Comparison of ENCODE assay signal across 8 mouse cellular contexts in the genomic region with DNA sequence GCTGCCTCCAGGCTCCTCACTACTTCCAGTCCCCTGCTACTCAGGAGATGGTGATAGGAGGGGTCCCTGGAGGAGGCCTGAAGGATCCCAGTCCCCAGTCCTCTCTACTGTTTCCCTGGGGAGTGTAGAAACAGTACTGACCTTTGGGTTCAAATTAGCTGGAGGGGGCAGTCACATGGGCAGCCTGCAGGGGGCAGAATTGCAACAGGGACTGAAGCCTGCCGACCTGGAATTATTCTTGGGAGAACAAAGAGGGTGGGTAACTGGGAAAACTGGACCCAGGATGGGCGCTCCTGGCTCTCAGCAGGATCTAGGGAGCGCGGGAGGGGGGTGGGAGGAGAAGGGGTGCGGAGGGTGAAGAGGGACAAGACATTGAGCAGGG. TPM values are rescaled to one million over a fixed set of nuclear protein-coding genes. Genes with fewer than 3 reads are reported as not detected.
A peak's percentile ranks its signal among the peaks of the same experiment; 100 is the strongest.
DNase-seq lines count a peak whose midpoint lies in the region; ATAC-seq and TF ChIP-seq lines count a peak whose summit lies in the region.
"Had no signal": no experiment of that assay in that cellular context is flagged by ENCODE, and none has a peak within 500 bp of the region (broad histone marks: within the 10 kb centered on the region; RNA-seq: fewer than 3 reads in every experiment).

No protein-coding gene starts in this region.

- H3K27me3 ChIP-seq in ES-Bruce4 (ENCODE audit: control insufficient read depth, insufficient read depth, low read length, poor library complexity, severe bottlenecking), result no peaks in the 10 kb centered on the region
- no peaks in the 10 kb centered on the region for H3K27me3 ChIP-seq in forebrain, embryonic 13.5 days
- H3K27me3 ChIP-seq in limb, embryonic 12.5 days, result no peaks in the 10 kb centered on the region
- no peaks in the 10 kb centered on the region for H3K27me3 ChIP-seq in midbrain, embryonic 13.5 days

- no peaks in the 10 kb centered on the region for H3K9me3 ChIP-seq in ES-Bruce4 (replicated peaks; ENCODE audit: control insufficient read depth, insufficient read depth, low read length, poor library complexity, severe bottlenecking)
- H3K9me3 ChIP-seq in forebrain, embryonic 13.5 days (replicated peaks), result no peaks in the 10 kb centered on the region
- H3K9me3 ChIP-seq in limb, embryonic 12.5 days, result no peaks in the 10 kb centered on the region
- H3K9me3 ChIP-seq in midbrain, embryonic 13.5 days, result no peaks in the 10 kb centered on the region

- peak; percentile 62 for TF ChIP-seq CTCF in ES-Bruce4 (IDR thresholded peaks at IDR 0.05; ENCODE audit: low read depth, low read length)

- 14% methylated on average over 5 of the region's 5 CpGs for WGBS in forebrain, embryonic 13.5 days
- 5% methylated on average over 5 of the region's 5 CpGs for WGBS in limb, embryonic 12.5 days
- 6% methylated on average over 5 of the region's 5 CpGs for WGBS in midbrain, embryonic 13.5 days

- DNase-seq in R1 (ENCODE audit: low read depth, low spot score), result peak; percentile 43
- DNase-seq in heart, postnatal 14 days, result peak; percentile 84 to 86
- DNase-seq in frontal cortex, postnatal 25 days (ENCODE audit: low spot score in 2 of 2), result no peak

- H3K36me3 ChIP-seq in ES-Bruce4 (ENCODE audit: control insufficient read depth, insufficient read depth, low read length, poor library complexity, severe bottlenecking), result no peaks in the 10 kb centered on the region
- no peaks in the 10 kb centered on the region for H3K36me3 ChIP-seq in forebrain, embryonic 13.5 days (ENCODE audit: poor library complexity, severe bottlenecking)
- H3K36me3 ChIP-seq in limb, embryonic 12.5 days, result no peaks in the 10 kb centered on the region
- no peaks in the 10 kb centered on the region for H3K36me3 ChIP-seq in midbrain, embryonic 13.5 days

- TF ChIP-seq EP300 in ES-Bruce4 (IDR thresholded peaks at IDR 0.05; ENCODE audit: insufficient read depth, low read depth, low read length), result no peak

- H3K4me1 ChIP-seq in ES-Bruce4 (ENCODE audit: control insufficient read depth, insufficient read depth, low read length), result no peaks in the 10 kb centered on the region
- peaks cover 23% of the 10 kb centered on the region for H3K4me1 ChIP-seq in forebrain, embryonic 13.5 days
- peaks cover 68% of the 10 kb centered on the region for H3K4me1 ChIP-seq in limb, embryonic 12.5 days (replicated peaks)
- H3K4me1 ChIP-seq in midbrain, embryonic 13.5 days (replicated peaks), result peaks cover 25% of the 10 kb centered on the region

- no peak overlapping the region for H3K27ac ChIP-seq in ES-Bruce4 (ENCODE audit: insufficient read depth, low read length)
- H3K27ac ChIP-seq in forebrain, embryonic 13.5 days, result peak overlapping the region; percentile 71
- peak overlapping the region; percentile 98 for H3K27ac ChIP-seq in limb, embryonic 12.5 days
- peak overlapping the region; percentile 69 for H3K27ac ChIP-seq in midbrain, embryonic 13.5 days

- 0 out of 2 replicates have a peak overlapping the region, but pooled peaks have one; percentile 19 for H3K4me3 ChIP-seq in ES-Bruce4 (ENCODE audit: low read depth, low read length)
- peak overlapping the region; percentile 30; the same call in 1 of the 2 replicates for H3K4me3 ChIP-seq in forebrain, embryonic 13.5 days
- H3K4me3 ChIP-seq in limb, embryonic 12.5 days (replicated peaks), result peak overlapping the region; percentile 25; the same call in 1 of the 2 replicates
- H3K4me3 ChIP-seq in midbrain, embryonic 13.5 days (replicated peaks), result peak overlapping the region; percentile 29

- H3K9ac ChIP-seq in ES-Bruce4 (ENCODE audit: low read depth, poor library complexity, severe bottlenecking), result peak overlapping the region; percentile 48
- peak overlapping the region; percentile 62 for H3K9ac ChIP-seq in forebrain, embryonic 13.5 days
- H3K9ac ChIP-seq in limb, embryonic 12.5 days (replicated peaks), result peak overlapping the region; percentile 63
- peak overlapping the region; percentile 68 for H3K9ac ChIP-seq in midbrain, embryonic 13.5 days (replicated peaks)

- ATAC-seq in forebrain, embryonic 13.5 days, result no peak
- no peak for ATAC-seq in limb, embryonic 12.5 days (ENCODE audit: insufficient number of reproducible peaks, insufficient read depth, low FRiP score, low TSS enrichment, low read depth)
- ATAC-seq in midbrain, embryonic 13.5 days, result peak; percentile 8; the same call in 1 of the 2 replicates

- TF ChIP-seq POLR2A in ES-Bruce4 (IDR thresholded peaks at IDR 0.05; ENCODE audit: insufficient read depth, low read length), result no peak

- intact Hi-C loops in heart, postnatal 14 days (cut with DNase I), result loop anchor here (2.0 to 5.0 kb wide), 2 partner anchors 41 to 98 kb away; no protein-coding TSS in a partner anchor

- H3K4me2 ChIP-seq in forebrain, embryonic 13.5 days, result peak overlapping the region; percentile 63
- H3K4me2 ChIP-seq in limb, embryonic 12.5 days, result peak overlapping the region; percentile 54
- H3K4me2 ChIP-seq in midbrain, embryonic 13.5 days (replicated peaks), result peak overlapping the region; percentile 61

RNA-seq across cellular contexts. Expression of a gene that starts 17.5 kb away (rescaled TPM):
- polyA plus RNA-seq in ES-Bruce4 (2011; ENCODE audit: insufficient read depth, insufficient read length, low read depth, missing spikeins), result 2.1 and 2.7 TPM in 2 replicates
- 0.28 and 0.77 TPM in 2 replicates for polyA plus RNA-seq in forebrain, embryonic 13.5 days (2015; fragmentation: Nextera tagmentation; extraction: Ambion mirVana)
- total RNA-seq in heart, postnatal 14 days (2021), result 1 to 10 TPM; 1.2 to 1.4 TPM
- polyA plus RNA-seq in limb, embryonic 12.5 days (2016; fragmentation: Nextera tagmentation; extraction: Ambion mirVana), result 14.3 and 17.3 TPM in 2 replicates
- 0.68 and 1.0 TPM in 2 replicates for polyA plus RNA-seq in midbrain, embryonic 13.5 days (2015; fragmentation: Nextera tagmentation; extraction: Ambion mirVana)

RNA-seq across cellular contexts. Expression of a gene that starts 20.6 kb away (rescaled TPM):
- 3.7 and 6.0 TPM in 2 replicates for polyA plus RNA-seq in ES-Bruce4 (2011; ENCODE audit: insufficient read depth, insufficient read length, low read depth, missing spikeins)
- polyA plus RNA-seq in forebrain, embryonic 13.5 days (2015; fragmentation: Nextera tagmentation; extraction: Ambion mirVana), result 4.2 TPM in 2 replicates
- 10 to 100 TPM; 63.5 to 77.2 TPM for total RNA-seq in heart, postnatal 14 days (2021)
- polyA plus RNA-seq in limb, embryonic 12.5 days (2016; fragmentation: Nextera tagmentation; extraction: Ambion mirVana), result 30.2 and 30.3 TPM in 2 replicates
- polyA plus RNA-seq in midbrain, embryonic 13.5 days (2015; fragmentation: Nextera tagmentation; extraction: Ambion mirVana), result 6.5 and 6.9 TPM in 2 replicates

RNA-seq across cellular contexts. Expression of a gene that starts 39.6 kb away (rescaled TPM):
- 2.1 and 4.8 TPM in 2 replicates for polyA plus RNA-seq in ES-Bruce4 (2011; ENCODE audit: insufficient read depth, insufficient read length, low read depth, missing spikeins)
- polyA plus RNA-seq in forebrain, embryonic 13.5 days (2015; fragmentation: Nextera tagmentation; extraction: Ambion mirVana), result 0.61 TPM in 1 of 2 replicates, not detected in the other
- 1 to 10 TPM; 5.7 to 7.8 TPM for total RNA-seq in heart, postnatal 14 days (2021)
- polyA plus RNA-seq in limb, embryonic 12.5 days (2016; fragmentation: Nextera tagmentation; extraction: Ambion mirVana), result 14.4 and 15.3 TPM in 2 replicates
- polyA plus RNA-seq in midbrain, embryonic 13.5 days (2015; fragmentation: Nextera tagmentation; extraction: Ambion mirVana), result 0.59 and 0.75 TPM in 2 replicates

RNA-seq across cellular contexts. Expression of a gene that starts 46.5 kb away (rescaled TPM):
- 0.82 TPM in 1 of 2 replicates, not detected in the other for polyA plus RNA-seq in ES-Bruce4 (2011; ENCODE audit: insufficient read depth, insufficient read length, low read depth, missing spikeins)
- polyA plus RNA-seq in forebrain, embryonic 13.5 days (2015; fragmentation: Nextera tagmentation; extraction: Ambion mirVana), result not detected in 2 replicates
- not detected for total RNA-seq in heart, postnatal 14 days (2021)
- 0.60 TPM in 1 of 2 replicates, not detected in the other for polyA plus RNA-seq in limb, embryonic 12.5 days (2016; fragmentation: Nextera tagmentation; extraction: Ambion mirVana)
- polyA plus RNA-seq in midbrain, embryonic 13.5 days (2015; fragmentation: Nextera tagmentation; extraction: Ambion mirVana), result not detected in 2 replicates
- polyA plus RNA-seq: frontal cortex, adult 2 months had no signal

RNA-seq across cellular contexts. Expression of a gene that starts 51.3 kb away (rescaled TPM):
- polyA plus RNA-seq in ES-Bruce4 (2011; ENCODE audit: insufficient read depth, insufficient read length, low read depth, missing spikeins), result 15.1 and 15.2 TPM in 2 replicates
- polyA plus RNA-seq in forebrain, embryonic 13.5 days (2015; fragmentation: Nextera tagmentation; extraction: Ambion mirVana), result 16.2 and 16.5 TPM in 2 replicates
- total RNA-seq in heart, postnatal 14 days (2021), result 1 to 10 TPM; 2.7 to 7.4 TPM
- 29.4 and 33.3 TPM in 2 replicates for polyA plus RNA-seq in limb, embryonic 12.5 days (2016; fragmentation: Nextera tagmentation; extraction: Ambion mirVana)
- polyA plus RNA-seq in midbrain, embryonic 13.5 days (2015; fragmentation: Nextera tagmentation; extraction: Ambion mirVana), result 12.8 and 13.7 TPM in 2 replicates

Comparison
In these comparisons a context has a peak if more than half of its experiments do, and no peak if none do; other contexts are left out.
1. DNase-seq: peak in R1 (single experiment) and heart, postnatal 14 days (2 of 2); none in frontal cortex, postnatal 25 days (0 of 2).
2. Peak in every context shown above with its lines, with median percentiles within 50 percentile points of each other: H3K4me3 ChIP-seq, H3K9ac ChIP-seq and H3K4me2 ChIP-seq.